Mouse (Mus musculus): ENCODE data around the gene Rapgef2.

- TF ChIP-seq POLR2A (IDR thresholded peaks at IDR 0.05; ENCODE audit: borderline replicate concordance, extremely low read depth, insufficient read depth, insufficient read length, poor library complexity, severe bottlenecking) (no peak), CTCF (IDR thresholded peaks at IDR 0.05; ENCODE audit: borderline replicate concordance, extremely low read depth, insufficient read depth, insufficient read length) (no peak)
These were observed 222.2 kb downstream of the Rapgef2 start for GRCm38 (mm10) chr3:79064096-79064495.

Measured in brain, embryonic 14.5 days (tissue).